Mouse (Mus musculus): Measurements from ENCODE around the gene St13.

Gene St13

DNA sequence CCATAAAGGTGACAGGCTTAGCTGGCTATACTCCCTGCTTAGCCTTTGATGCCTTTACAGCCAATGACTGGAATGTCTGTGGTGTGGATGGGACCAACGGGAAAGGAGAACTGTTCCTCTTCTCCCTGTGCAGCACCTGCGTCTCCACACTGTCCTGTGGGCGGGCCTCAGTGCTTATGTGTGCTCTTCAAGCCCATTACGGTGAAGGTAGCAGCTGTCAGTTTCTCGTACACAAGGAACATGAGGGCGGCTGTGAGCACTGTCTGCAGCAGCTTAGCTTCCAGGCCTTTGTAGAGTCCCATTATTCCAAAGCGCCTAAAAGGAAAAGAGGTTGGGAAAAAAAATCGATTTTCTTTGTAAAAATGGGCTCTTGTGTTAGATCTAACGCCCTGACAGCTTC lies 80.4 kb downstream of the St13 start:
- no peak for DNase-seq (ENCODE audit: low spot score)

DNA sequence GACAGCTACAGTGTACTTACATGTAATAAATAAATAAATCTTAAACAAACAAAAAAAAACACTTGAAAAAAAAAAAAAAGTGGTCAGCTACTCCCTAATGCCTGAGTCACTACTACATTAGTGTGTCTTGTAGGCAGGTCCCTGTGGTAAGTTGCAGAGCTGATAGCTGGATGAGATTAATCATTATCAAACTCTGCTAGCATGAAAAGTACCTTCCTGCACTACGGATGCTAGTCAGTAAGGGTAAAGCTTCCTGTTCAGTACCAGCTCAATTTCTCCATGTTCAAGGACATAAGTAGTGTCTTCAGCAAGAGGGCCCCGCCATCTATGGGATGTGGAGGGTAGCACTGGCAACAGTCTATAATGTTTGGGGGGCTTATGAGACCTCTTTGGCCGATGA lies 85.9 kb downstream of the St13 start:
- no peak for DNase-seq (ENCODE audit: low spot score)
